Mouse (Mus musculus) CH12.LX (cell line): ENCODE measurements around the gene Slc23a4. TPM values are rescaled to one million over a fixed set of nuclear protein-coding genes. Genes with fewer than 3 reads are reported as not detected.
A peak's percentile ranks its signal among the peaks of the same experiment; 100 is the strongest.

Source experiments
- DNase-seq: peaks from one replicate; pipeline ENCODE4 v3.0.0-alpha.2; 2013; ENCODE audit errors: extremely low read depth
- H3K27ac ChIP-seq: 2 replicates; pipeline ENCODE4 v1.5.1; 2012; ENCODE audit warnings: low read depth, mild to moderate bottlenecking, control low read depth, moderate library complexity; ENCODE audit not compliant: insufficient read depth
- H3K27me3 ChIP-seq: replicated peaks from 2 replicates; pipeline ENCODE3; 2012; ENCODE audit warnings: inconsistent platforms
- H3K36me3 ChIP-seq, 2 experiments: replicated peaks in 1 of 2; 2 replicates each; pipeline versions ENCODE3 to v1.6.1; 2012; ENCODE audit warnings: inconsistent platforms in 1 of 2, low read length in 1 of 2, mild to moderate bottlenecking in 1 of 2, mixed read lengths in 1 of 2, moderate library complexity in 1 of 2; ENCODE audit not compliant: control insufficient read depth in 1 of 2, insufficient read depth in 1 of 2
- H3K4me1 ChIP-seq, 2 experiments: 2 replicates each; pipeline ENCODE4 v1.6.1; 2012; ENCODE audit warnings: inconsistent platforms in 1 of 2, moderate library complexity in 1 of 2; ENCODE audit not compliant: insufficient read depth in 2 of 2, control insufficient read depth in 1 of 2
- H3K4me2 ChIP-seq: 2 replicates; pipeline ENCODE4 v1.6.1; 2012; ENCODE audit warnings: low read depth, mild to moderate bottlenecking, control low read depth; ENCODE audit not compliant: poor library complexity, insufficient read depth, severe bottlenecking
- H3K4me3 ChIP-seq, 3 experiments: fragments of 150-350 bp in 1 of 3; sonication (generic) in 1 of 3; replicated peaks in 1 of 3; 2 replicates each; pipeline versions ENCODE3 to v1.5.1; 2011 to 2012; ENCODE audit warnings: low read depth in 2 of 3, low read length in 2 of 3, mild to moderate bottlenecking in 2 of 3, moderate library complexity in 2 of 3, control low read depth in 1 of 3, improper control_type of control experiment in 1 of 3, inconsistent platforms in 1 of 3, mixed read lengths in 1 of 3; ENCODE audit not compliant: poor library complexity in 1 of 3
- H3K79me2 ChIP-seq: replicated peaks from 2 replicates; pipeline ENCODE4 v1.6.1; 2012; ENCODE audit warnings: mild to moderate bottlenecking, moderate library complexity; ENCODE audit not compliant: control insufficient read depth, poor library complexity, insufficient read depth, severe bottlenecking; ENCODE audit errors: extremely low read depth
- H3K9ac ChIP-seq: 2 replicates; pipeline ENCODE4 v1.6.1; 2012; ENCODE audit warnings: low read depth, mild to moderate bottlenecking, control low read depth, moderate library complexity; ENCODE audit not compliant: insufficient read depth
- H3K9me3 ChIP-seq: replicated peaks from 2 replicates; pipeline ENCODE3; 2012; ENCODE audit warnings: low read length, inconsistent platforms, mixed read lengths
- E2F4 ChIP-seq: IDR thresholded peaks from 2 replicates; pipeline ENCODE4 v1.6.1; 2011; ENCODE audit warnings: low read depth, low read length, improper control_type of control experiment; ENCODE audit not compliant: insufficient replicate concordance
- EP300 ChIP-seq: IDR thresholded peaks from 2 replicates; pipeline ENCODE4 v1.6.1; 2011; ENCODE audit warnings: low read length, improper control_type of control experiment
- ETS1 ChIP-seq: conservative IDR thresholded peaks from 2 replicates; pipeline ENCODE4 v1.6.1; 2012; ENCODE audit warnings: low read depth, mild to moderate bottlenecking, inconsistent platforms, low read length, improper control_type of control experiment, moderate library complexity
- HCFC1 ChIP-seq: IDR thresholded peaks from 2 replicates; pipeline ENCODE4 v1.6.1; 2012; ENCODE audit warnings: low read depth, mild to moderate bottlenecking, inconsistent platforms, low read length, improper control_type of control experiment
- IRF4 ChIP-seq: IDR thresholded peaks from 2 replicates; pipeline ENCODE4 v1.6.1; 2014; ENCODE audit warnings: low read depth, mild to moderate bottlenecking, inconsistent platforms, low read length, improper control_type of control experiment
- JUND ChIP-seq: conservative IDR thresholded peaks from 2 replicates; pipeline ENCODE4 v1.6.1; 2011; ENCODE audit warnings: low read depth, low read length, improper control_type of control experiment
- MAZ ChIP-seq: IDR thresholded peaks from 2 replicates; pipeline ENCODE4 v1.6.1; 2012; ENCODE audit warnings: low read depth, mild to moderate bottlenecking, inconsistent platforms, low read length, improper control_type of control experiment, moderate library complexity
- MEF2A ChIP-seq: IDR thresholded peaks from 2 replicates; pipeline ENCODE4 v1.6.1; 2014; ENCODE audit warnings: low read depth, mild to moderate bottlenecking, inconsistent platforms, low read length, improper control_type of control experiment, borderline replicate concordance
- MXI1 ChIP-seq: IDR thresholded peaks from 2 replicates; pipeline ENCODE4 v1.6.1; 2011; ENCODE audit warnings: mild to moderate bottlenecking, low read depth, low read length, improper control_type of control experiment
- MYC ChIP-seq: IDR thresholded peaks from 2 replicates; pipeline ENCODE4 v1.6.1; 2011; ENCODE audit warnings: low read depth, mild to moderate bottlenecking, improper control_type of control experiment, low read length
- SIN3A ChIP-seq: IDR thresholded peaks from 2 replicates; pipeline ENCODE4 v1.6.1; 2012; ENCODE audit warnings: low read length, improper control_type of control experiment, inconsistent platforms
- SMC3 ChIP-seq: IDR thresholded peaks from 2 replicates; pipeline ENCODE4 v1.6.1; 2011; ENCODE audit warnings: low read depth, low read length, improper control_type of control experiment
- TBP ChIP-seq: conservative IDR thresholded peaks from 2 replicates; pipeline ENCODE4 v1.6.1; 2011; ENCODE audit warnings: low read depth, low read length, improper control_type of control experiment
- UBTF ChIP-seq: IDR thresholded peaks from 2 replicates; pipeline ENCODE4 v1.6.1; 2012; ENCODE audit warnings: low read depth, mild to moderate bottlenecking, inconsistent platforms, low read length, improper control_type of control experiment, moderate library complexity
- USF2 ChIP-seq: conservative IDR thresholded peaks from 2 replicates; pipeline ENCODE4 v1.6.1; 2011; ENCODE audit warnings: low read depth, low read length, improper control_type of control experiment
- ZNF384 ChIP-seq: IDR thresholded peaks from 2 replicates; pipeline ENCODE4 v1.6.1; 2012; ENCODE audit warnings: low read depth, low read length, improper control_type of control experiment, inconsistent platforms
- dilution Hi-C: fragments of 300-500 bp; cut with MboI; formaldehyde crosslinking; loops from 2 replicates; pipeline ENCODE4 v1.14.3; 2020; ENCODE audit warnings: low sequenced_read_pairs; ENCODE audit not compliant: extremely low pct_unique_long_range_greater_than_20kb, extremely low pct_ligation_motif_present
- in situ Hi-C: fragments of 300-500 bp; cut with MboI; formaldehyde crosslinking; loops from 3 replicates; pipeline ENCODE4 v1.14.3; 2019; ENCODE audit warnings: low sequenced_read_pairs, low pct_ligation_motif_present, low pct_unique_long_range_greater_than_20kb, mixed read lengths
- polyA plus RNA-seq: library from polyadenylated mRNA; unstranded; fragments of >175 nt; gene quantifications from 2 replicates; pipeline ENCODE4 v1.2.1, GENCODE M21; 2012; ENCODE audit warnings: low read depth; ENCODE audit not compliant: insufficient read length
- total RNA-seq, 2 experiments: library from RNA; depleted of rRNA; stranded (reverse); fragments of 300-350 nt in 1 of 2; fragments of >200 nt in 1 of 2; gene quantifications; 2 replicates each; pipeline ENCODE4 v1.2.3; 2012 to 2014

The Slc23a4 gene
- total and polyA plus RNA-seq, 3 experiments = 0.21 to 0.30 (median 0.27) TPM

DNA sequence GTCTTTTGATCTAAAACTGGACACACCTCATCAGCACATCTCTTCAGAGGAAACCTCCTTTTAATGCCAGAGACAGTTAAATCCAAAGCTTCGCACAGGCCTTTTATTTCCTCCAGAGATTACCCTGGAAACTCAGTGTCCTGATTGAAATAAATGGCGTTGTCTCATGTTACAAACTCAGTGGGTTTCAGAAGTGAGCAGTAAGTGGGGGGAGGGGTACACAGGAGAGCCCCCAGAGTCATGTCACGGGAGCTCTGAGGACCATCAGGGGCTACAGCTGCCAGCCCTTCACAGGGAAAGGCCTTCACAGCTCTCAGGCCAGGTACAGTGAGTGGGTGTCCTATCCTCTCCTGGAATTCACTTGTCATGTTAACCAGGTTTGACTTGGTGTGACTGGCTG, 17.0 kb downstream of the Slc23a4 start:
- dilution Hi-C loops = no loop called here
- TF ChIP-seq E2F4 (no peak), MXI1 (no peak), MEF2A (no peak), USF2 (no peak), SMC3 (no peak), EP300 (no peak)
- TF ChIP-seq, all 38 proteins: peak for 0

DNA sequence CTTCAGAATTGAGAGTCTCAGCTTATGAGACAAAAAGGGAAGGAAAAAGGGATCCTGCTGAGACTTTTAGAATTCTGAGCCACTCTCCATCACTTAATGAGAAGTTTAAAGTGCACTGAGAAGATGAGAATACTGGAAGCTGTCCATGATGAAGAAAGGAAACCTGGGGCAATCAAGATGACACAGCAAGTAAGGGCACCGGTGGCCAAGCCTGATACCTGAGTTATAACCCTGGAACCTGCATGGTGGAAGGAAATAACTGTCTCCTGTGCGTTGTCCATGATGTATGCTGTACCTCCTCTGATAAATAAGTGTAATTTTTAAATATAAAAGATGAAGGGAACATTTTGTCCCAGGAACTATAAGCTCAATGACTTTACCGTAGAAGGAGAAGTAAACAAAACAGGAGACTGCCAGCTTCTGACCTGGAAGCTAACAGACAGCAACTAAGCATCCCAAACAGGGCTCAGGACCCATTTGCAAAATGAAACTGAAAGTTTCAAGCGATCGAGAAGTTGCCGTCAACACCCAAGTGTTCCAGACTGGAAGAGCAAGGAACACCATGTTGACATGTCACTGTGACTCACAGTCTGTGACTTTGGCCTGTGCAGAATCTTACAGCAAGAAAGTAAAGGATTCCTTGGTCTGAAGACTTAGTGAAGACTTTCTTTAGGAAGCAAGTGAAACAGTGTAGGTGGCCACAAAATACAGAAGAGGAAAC, 22.2 kb downstream of the Slc23a4 start:
- peak; percentile 31 for DNase-seq
- TF ChIP-seq IRF4 (peak; percentile 60), UBTF (no peak)
- in situ Hi-C loops (no loop called here), dilution Hi-C loops (no loop called here)
- H3K9me3 ChIP-seq = no peaks in the 10 kb centered on the region
- H3K4me2 ChIP-seq = peak overlapping the region; percentile 37
- no peaks in the 10 kb centered on the region for H3K79me2 ChIP-seq
- H3K4me1 ChIP-seq = peaks cover 9 to 24% of the 10 kb centered on the region in 2 experiments
- H3K9ac ChIP-seq = peak overlapping the region; percentile 30
- no peak overlapping the region for H3K27ac ChIP-seq
- H3K36me3 ChIP-seq = no peaks in the 10 kb centered on the region
- H3K4me3 ChIP-seq = peak overlapping the region; percentile 15 to 48 (median 32)
- no peaks in the 10 kb centered on the region for H3K27me3 ChIP-seq

More for the DNA sequence above, 17.0 kb downstream of the Slc23a4 start:
- H3K36me3 ChIP-seq = no peaks in the 10 kb centered on the region
- H3K4me3 ChIP-seq = no peak overlapping the region
- H3K27ac ChIP-seq = no peak overlapping the region
- DNase-seq = no peak
- peaks cover 8 to 9% of the 10 kb centered on the region in 2 experiments; a peak in 3 of 4 replicates for H3K4me1 ChIP-seq
- H3K9me3 ChIP-seq = no peaks in the 10 kb centered on the region
- no peaks in the 10 kb centered on the region for H3K27me3 ChIP-seq
- no peak overlapping the region for H3K9ac ChIP-seq
- in situ Hi-C loops = no loop called here
- H3K4me2 ChIP-seq = no peak overlapping the region
- no peaks in the 10 kb centered on the region for H3K79me2 ChIP-seq

DNA sequence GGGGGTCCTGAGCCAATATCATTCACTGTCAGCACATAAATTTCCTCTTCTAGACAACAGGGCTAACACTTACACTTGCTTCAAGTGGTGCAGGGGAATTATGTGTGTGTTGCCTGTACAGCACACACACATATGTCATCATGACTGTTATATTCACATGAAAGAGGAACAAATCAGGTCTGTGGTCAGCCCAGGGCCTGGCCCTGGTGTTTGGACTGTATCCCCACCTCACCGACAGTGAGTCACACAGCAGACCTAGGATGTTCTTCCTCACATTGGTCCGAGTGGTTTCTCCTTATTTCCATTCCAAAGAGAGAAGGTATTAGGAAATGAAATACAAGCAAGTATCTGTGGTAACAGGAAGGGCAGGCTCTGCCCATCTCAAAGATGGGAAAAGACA, 23.7 kb downstream of the Slc23a4 start:
- dilution Hi-C loops (no loop called here), in situ Hi-C loops (no loop called here)
- Histone ChIP-seq H3K4me1 (peaks cover 9 to 24% of the 10 kb centered on the region in 2 experiments), H3K4me2 (no peak overlapping the region), H3K79me2 (no peaks in the 10 kb centered on the region), H3K9me3 (no peaks in the 10 kb centered on the region), H3K4me3 (no peak overlapping the region), H3K36me3 (no peaks in the 10 kb centered on the region), H3K27me3 (no peaks in the 10 kb centered on the region), H3K27ac (no peak overlapping the region), H3K9ac (no peak overlapping the region)
- no peak for DNase-seq
- TF ChIP-seq HCFC1 (no peak), JUND (no peak), MXI1 (no peak), MAZ (no peak), ZNF384 (no peak), SIN3A (no peak), MYC (no peak), TBP (no peak), ETS1 (no peak), E2F4 (no peak)
